Mouse (Mus musculus) midbrain, embryonic 10.5 days (tissue): ENCODE measurements around the gene Gmip. TPM values are rescaled to one million over a fixed set of nuclear protein-coding genes. Genes with fewer than 3 reads are reported as not detected.

Source experiments
- DNase-seq: peaks from one replicate; pipeline ENCODE4 v3.0.0-alpha.2; 2017; ENCODE audit warnings: low spot score
- H3K27ac ChIP-seq: fragments of 300-500 bp; sonication (generic); replicated peaks from 2 replicates; pipeline ENCODE4 v1.5.1; 2016; ENCODE audit warnings: mild to moderate bottlenecking
- H3K27me3 ChIP-seq: fragments of 300-500 bp; sonication (generic); 2 replicates; pipeline ENCODE4 v1.6.1; 2016; ENCODE audit warnings: low read depth, mild to moderate bottlenecking; ENCODE audit not compliant: poor library complexity, severe bottlenecking
- H3K36me3 ChIP-seq: fragments of 300-500 bp; sonication (generic); 2 replicates; pipeline ENCODE4 v1.6.1; 2016; ENCODE audit warnings: mild to moderate bottlenecking, moderate library complexity
- H3K4me1 ChIP-seq: fragments of 300-500 bp; sonication (generic); 2 replicates; pipeline ENCODE4 v1.6.1; 2016
- H3K4me3 ChIP-seq: fragments of 300-500 bp; sonication (generic); 2 replicates; pipeline ENCODE4 v1.5.1; 2016; ENCODE audit warnings: mild to moderate bottlenecking, moderate library complexity
- H3K9me3 ChIP-seq: fragments of 300-500 bp; sonication (generic); replicated peaks from 2 replicates; pipeline ENCODE4 v1.6.1; 2016; ENCODE audit warnings: mild to moderate bottlenecking
- WGBS: fragments of 180-500 bp; shearing (Covaris S2); methylation state at CpG from one replicate; pipeline ENCODE4 v1.1.7; 2016; 5-methylcytosine and 5-hydroxymethylcytosine counted together
- polyA plus RNA-seq: library from polyadenylated mRNA; unstranded; fragments of >200 nt; fragmentation: Nextera tagmentation; extraction: Ambion mirVana; gene quantifications from 2 replicates; pipeline ENCODE4 v1.2.1, GENCODE M21; 2016

Gene Gmip
- polyA plus RNA-seq, 1 experiment from 2014 or later = 7.7 TPM

DNA sequence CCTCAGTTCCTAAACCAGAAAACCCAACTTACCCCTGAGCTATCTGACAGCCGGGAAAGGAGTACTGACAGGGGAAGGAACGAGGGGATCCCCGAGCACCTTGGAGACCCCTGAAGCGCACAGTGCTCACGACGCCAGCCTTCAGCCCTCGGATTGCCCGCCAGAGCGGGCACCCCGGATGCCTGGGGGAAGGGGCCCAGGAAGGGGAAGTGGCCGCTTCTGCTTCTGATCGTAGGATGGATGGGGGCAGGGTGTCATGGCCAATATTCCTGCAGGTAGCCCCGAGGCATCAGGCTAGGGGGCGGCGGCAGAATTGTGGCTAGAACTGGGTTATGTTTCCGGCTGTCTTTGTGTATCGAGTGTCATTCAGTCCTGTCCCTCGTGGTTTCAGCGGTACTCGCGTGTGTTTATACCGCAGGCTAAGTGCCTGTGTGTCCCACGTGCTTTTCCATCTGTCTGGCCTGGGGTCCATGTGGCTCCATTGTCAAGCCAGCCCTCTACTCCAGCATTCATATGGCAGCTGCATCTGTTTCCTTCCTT is 455 bp downstream of the Gmip start:
- H3K27me3 ChIP-seq = no peaks in the 10 kb centered on the region
- peak overlapping the region; percentile 69 for H3K27ac ChIP-seq
- peaks cover 17% of the 10 kb centered on the region for H3K4me1 ChIP-seq
- DNase-seq = peak; percentile 24
- peaks cover 60% of the 10 kb centered on the region for H3K36me3 ChIP-seq
- H3K4me3 ChIP-seq = peak overlapping the region; percentile 65
- WGBS = 4% methylated on average over 23 of the region's 23 CpGs
- no peaks in the 10 kb centered on the region for H3K9me3 ChIP-seq

DNA sequence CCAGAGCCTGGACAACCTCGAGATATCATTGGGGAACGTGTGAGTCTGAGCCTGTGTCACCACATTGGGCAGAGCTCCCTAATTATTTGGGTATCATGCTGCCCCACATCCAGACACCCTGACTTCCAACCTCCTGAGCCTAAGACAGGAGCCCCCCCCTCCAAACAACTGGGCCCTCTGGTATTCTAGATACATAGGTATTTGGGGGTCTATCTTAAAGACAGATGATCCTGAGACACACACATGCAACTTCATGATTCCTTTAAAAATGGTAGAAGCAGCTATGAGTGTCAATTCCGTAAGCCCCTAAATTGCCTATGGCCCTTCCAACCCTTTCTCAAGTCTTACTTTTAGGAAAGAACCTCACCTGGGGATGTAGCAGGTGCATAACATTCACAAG is 1.3 kb downstream of the Gmip start:
- H3K4me3 ChIP-seq = no peak overlapping the region
- H3K27me3 ChIP-seq = no peaks in the 10 kb centered on the region
- no peak overlapping the region for H3K27ac ChIP-seq
- DNase-seq = no peak
- no peaks in the 10 kb centered on the region for H3K9me3 ChIP-seq
- H3K4me1 ChIP-seq = peaks cover 17% of the 10 kb centered on the region
- H3K36me3 ChIP-seq = peaks cover 61% of the 10 kb centered on the region
- WGBS = 67% methylated on average over 3 of the region's 3 CpGs

DNA sequence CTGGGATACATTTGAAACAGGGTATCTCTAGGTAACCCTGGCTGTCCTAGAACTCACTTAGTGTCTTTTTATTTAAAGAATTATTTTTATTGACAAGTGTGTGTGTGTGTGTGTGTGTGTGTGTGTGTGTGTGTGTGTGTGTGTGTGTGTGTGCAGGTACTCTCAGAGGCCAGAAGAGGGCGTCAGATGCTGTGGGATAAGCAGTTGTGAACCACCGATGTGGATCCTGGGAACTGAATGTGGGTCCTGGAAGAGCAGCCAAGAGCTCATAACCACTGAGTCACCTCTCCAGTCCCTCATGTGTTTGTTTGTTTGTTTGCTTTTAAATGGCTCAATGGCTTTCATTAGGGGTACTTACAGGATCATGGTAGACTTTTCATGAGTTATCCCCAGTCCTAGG is 6.4 kb downstream of the Gmip start:
- Histone ChIP-seq H3K9me3 (no peaks in the 10 kb centered on the region), H3K4me3 (no peak overlapping the region), H3K36me3 (peaks cover 63% of the 10 kb centered on the region), H3K4me1 (peaks cover 9% of the 10 kb centered on the region; the same call in 1 of the 2 replicates), H3K27ac (no peak overlapping the region), H3K27me3 (peaks cover 5% of the 10 kb centered on the region)
- DNase-seq = no peak
- WGBS = 87% methylated on average over 2 of the region's 2 CpGs

DNA sequence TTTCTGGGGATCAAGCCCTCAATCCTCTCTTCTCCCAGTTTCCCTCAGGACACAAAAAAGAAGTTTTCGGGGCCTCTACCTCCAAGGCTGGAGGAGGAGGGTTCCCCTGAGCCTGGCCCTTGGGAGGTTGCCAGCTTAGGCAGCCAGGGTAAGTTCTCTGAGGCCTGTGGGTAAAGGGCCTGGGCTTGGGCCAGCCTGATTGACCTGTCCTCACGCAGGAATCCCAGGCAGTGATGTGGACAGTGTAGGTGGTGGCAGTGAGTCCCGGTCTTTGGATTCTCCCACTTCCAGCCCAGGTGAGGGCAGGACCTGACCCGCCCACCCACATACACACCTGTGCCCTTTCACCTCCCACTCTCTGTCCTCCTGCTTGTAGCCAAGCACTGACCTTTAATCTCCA is 6.9 kb downstream of the Gmip start:
- Histone ChIP-seq H3K9me3 (no peaks in the 10 kb centered on the region), H3K27ac (no peak overlapping the region), H3K4me1 (peaks cover 9% of the 10 kb centered on the region; the same call in 1 of the 2 replicates), H3K36me3 (peaks cover 65% of the 10 kb centered on the region), H3K27me3 (peaks cover 10% of the 10 kb centered on the region), H3K4me3 (no peak overlapping the region)
- no peak for DNase-seq
- 95% methylated on average over 4 of the region's 4 CpGs for WGBS

DNA sequence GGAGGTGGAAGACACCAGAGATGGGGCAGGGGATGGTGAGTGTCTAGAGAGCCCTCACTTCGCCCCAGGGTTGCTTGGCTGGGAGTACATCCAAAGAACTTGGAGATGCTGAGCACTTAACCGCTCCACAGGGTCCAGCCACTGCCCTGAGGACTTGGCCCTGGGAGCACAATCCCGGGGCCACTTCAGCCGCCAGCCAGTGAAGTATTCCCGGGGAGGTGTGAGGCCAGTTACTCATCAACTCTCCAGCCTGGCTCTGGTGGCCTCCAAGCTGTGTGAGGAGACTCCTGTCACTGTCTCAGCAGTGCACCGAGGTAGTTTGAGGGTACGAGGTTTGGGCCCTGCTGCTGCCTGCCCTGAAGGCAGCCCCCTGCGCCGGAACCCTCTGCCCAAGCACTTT is 12.0 kb downstream of the Gmip start:
- 83% methylated on average over 9 of the region's 9 CpGs for WGBS
- no peak overlapping the region for H3K27ac ChIP-seq
- no peaks in the 10 kb centered on the region for H3K9me3 ChIP-seq
- peaks cover 56% of the 10 kb centered on the region for H3K36me3 ChIP-seq
- peaks cover 33% of the 10 kb centered on the region for H3K27me3 ChIP-seq
- no peak for DNase-seq
- H3K4me3 ChIP-seq = no peak overlapping the region
- peaks cover 51% of the 10 kb centered on the region for H3K4me1 ChIP-seq

DNA sequence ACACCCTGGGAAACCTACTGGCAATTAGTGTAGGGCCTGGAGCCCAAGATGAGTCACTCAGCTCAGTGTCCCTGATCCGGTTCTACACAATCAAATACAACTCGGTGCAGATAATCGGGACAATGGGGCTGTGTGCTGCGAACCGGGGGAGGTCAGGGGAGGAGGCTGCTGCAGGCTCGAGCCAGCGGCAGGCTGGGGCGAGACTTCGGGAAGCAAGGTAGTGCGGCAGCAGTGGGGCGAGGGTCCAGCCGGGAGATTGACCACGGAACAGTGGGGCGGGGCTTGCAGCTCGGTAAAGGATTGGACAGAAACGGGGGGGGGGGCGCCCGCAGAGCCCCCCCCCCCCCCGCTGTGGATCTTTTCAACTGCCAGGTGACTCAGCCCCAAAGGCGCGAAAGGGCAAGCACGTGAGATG is 13.5 kb downstream of the Gmip start:
- DNase-seq = peak; percentile 75
- WGBS = under 1% methylated on average over 16 of the region's 22 CpGs
- Histone ChIP-seq H3K4me3 (peak overlapping the region; percentile 71), H3K4me1 (peaks cover 44% of the 10 kb centered on the region), H3K9me3 (no peaks in the 10 kb centered on the region), H3K27me3 (peaks cover 33% of the 10 kb centered on the region), H3K36me3 (peaks cover 55% of the 10 kb centered on the region), H3K27ac (peak overlapping the region; percentile 88)

DNA sequence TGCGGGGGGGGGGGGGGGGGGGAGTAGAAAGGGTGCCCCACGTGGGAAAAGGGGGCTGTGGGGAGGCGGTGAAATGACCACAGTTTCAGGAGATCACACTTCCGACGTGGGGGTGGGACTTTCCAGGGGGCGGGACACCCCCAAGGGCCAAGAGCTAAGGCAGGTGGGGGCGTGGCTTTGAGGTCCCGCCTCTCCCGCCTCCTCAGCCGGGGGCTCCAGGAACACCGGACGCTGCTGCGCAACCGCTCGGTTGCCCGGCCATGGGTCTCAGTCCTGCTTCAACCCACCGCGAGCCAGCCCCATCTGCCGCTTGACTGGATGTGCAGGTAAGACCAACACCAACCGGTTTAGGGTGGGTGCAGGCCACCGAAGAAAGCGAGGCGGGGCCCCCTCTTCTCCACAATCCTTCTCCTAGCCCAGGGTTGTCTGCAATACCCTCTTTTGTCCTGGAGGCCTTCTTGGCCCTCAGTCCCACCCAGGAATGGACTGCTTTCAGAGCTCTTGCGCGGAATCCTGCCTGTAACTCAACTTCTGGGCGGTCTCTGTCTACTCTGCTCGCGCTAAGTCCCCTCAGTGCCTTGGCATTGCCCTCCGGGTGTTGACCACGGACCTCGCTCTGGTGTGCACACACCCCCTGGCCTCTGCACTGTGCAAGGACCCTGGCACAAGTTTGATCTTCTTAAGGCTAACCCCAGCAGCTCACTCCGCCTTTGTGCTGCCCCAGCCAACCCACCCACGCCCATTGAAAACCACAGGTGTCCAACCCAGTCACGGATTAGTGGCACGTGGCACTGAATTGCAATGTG is 14.1 kb downstream of the Gmip start, which contains the start of gene Lpar2:
Lpar2 (plus strand) TSS at position 44 of the 806 bp plus-strand sequence.
- H3K4me1 ChIP-seq = peaks cover 44% of the 10 kb centered on the region
- peak within 1 kb of the TSS; percentile 71 for H3K4me3 ChIP-seq
- peak; percentile 80 for DNase-seq
- H3K27me3 ChIP-seq = peaks cover 33% of the 10 kb centered on the region
- peak within 1 kb of the TSS; percentile 88 for H3K27ac ChIP-seq
- under 1% methylated on average over 32 of the region's 35 CpGs for WGBS
- no peaks in the 10 kb centered on the region for H3K9me3 ChIP-seq
- H3K36me3 ChIP-seq = peaks cover 55% of the 10 kb centered on the region

DNA sequence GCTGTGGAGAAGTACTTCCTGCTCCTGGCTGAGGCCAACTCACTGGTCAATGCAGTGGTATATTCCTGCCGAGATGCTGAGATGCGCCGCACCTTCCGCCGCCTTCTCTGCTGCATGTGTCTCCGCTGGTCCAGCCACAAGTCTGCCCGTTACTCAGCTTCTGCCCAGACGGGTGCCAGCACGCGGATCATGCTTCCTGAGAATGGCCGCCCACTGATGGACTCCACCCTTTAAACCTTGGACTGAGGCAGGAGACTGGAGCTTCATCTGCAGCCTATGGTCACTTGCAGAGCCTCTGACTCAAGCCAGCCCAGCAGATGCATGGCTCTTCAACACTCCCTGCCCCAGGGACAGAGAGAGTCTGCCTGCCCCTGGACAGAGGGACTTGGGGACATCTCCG is 17.9 kb downstream of the Gmip start:
- 94% methylated on average over 12 of the region's 12 CpGs for WGBS
- no peaks in the 10 kb centered on the region for H3K9me3 ChIP-seq
- peaks cover 44% of the 10 kb centered on the region for H3K4me1 ChIP-seq
- peaks cover 62% of the 10 kb centered on the region for H3K36me3 ChIP-seq
- H3K27me3 ChIP-seq = peaks cover 14% of the 10 kb centered on the region
- no peak overlapping the region for H3K27ac ChIP-seq
- no peak for DNase-seq
- no peak overlapping the region for H3K4me3 ChIP-seq

DNA sequence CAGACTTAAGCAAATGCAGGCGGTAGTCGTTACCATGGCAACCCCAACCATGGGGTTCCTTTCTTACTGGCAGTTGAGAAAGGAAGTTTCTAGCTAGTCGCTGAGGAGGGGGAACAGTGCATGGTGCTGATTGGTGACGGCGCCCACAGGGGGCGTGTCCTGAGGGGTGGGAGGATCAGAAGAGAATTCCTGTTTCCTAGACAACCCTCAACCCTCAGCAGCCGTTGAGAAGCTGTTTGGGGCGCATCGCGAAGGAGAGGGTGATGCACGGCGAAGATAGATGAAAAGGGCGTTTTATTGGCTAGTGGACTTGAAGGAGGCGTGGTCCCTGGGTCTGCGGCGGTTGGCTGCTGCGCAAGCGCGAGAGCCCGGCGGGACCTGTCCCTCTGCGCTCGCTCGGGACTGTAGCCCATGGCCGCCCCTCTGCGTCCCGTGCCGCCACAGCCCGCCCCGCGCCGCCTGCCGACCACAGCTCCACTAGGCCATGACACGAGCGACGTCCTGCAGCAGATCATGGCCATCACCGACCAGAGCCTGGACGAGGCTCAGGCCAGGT is 23.9 kb downstream of the Gmip start, which contains the start of gene Pbx4:
Pbx4 (plus strand) TSS at position 194 of the 556 bp plus-strand sequence.
- H3K4me1 ChIP-seq = peaks cover 25% of the 10 kb centered on the region
- H3K9me3 ChIP-seq = no peaks in the 10 kb centered on the region
- H3K36me3 ChIP-seq = peaks cover 37% of the 10 kb centered on the region
- peak within 1 kb of the TSS; percentile 92 for H3K27ac ChIP-seq
- WGBS = 1% methylated on average over 38 of the region's 38 CpGs
- no peaks in the 10 kb centered on the region for H3K27me3 ChIP-seq
- DNase-seq = peak; percentile 97
- H3K4me3 ChIP-seq = peak within 1 kb of the TSS; percentile 74

DNA sequence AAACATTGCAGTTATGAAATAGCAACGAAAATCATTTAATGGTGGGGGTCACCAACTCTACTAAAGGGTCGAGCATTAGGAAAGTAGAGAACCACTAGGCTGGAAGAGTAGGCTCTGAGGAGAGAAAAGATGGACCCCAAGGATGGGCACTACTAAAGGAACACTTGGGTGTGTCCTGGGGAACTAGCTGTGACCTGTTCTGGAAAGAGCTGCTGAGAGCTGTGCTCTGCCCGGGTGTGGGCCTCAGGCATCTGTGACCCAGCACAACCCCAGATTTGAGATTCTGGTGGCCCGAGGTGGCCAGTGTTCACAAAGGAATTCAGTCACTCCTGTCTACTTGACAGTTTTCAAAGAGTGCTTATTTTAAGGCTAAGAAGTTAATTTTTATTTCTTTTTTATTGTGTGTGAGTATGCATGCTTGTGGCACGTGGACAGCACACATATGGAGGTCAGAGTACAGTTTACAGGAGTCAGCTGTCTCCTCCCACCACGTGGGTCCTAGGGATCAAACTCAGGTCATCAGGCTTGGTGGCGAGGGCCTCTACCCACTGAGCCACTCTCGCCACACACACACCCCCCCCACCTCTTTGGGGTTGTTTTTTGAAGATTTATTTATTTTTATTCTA is 28.7 kb downstream of the Gmip start:
- no peak for DNase-seq
- no peak overlapping the region for H3K27ac ChIP-seq
- no peaks in the 10 kb centered on the region for H3K9me3 ChIP-seq
- H3K4me1 ChIP-seq = peaks cover 16% of the 10 kb centered on the region
- no peaks in the 10 kb centered on the region for H3K27me3 ChIP-seq
- peaks cover 49% of the 10 kb centered on the region for H3K36me3 ChIP-seq
- 84% methylated on average over 8 of the region's 8 CpGs for WGBS
- no peak overlapping the region for H3K4me3 ChIP-seq

DNA sequence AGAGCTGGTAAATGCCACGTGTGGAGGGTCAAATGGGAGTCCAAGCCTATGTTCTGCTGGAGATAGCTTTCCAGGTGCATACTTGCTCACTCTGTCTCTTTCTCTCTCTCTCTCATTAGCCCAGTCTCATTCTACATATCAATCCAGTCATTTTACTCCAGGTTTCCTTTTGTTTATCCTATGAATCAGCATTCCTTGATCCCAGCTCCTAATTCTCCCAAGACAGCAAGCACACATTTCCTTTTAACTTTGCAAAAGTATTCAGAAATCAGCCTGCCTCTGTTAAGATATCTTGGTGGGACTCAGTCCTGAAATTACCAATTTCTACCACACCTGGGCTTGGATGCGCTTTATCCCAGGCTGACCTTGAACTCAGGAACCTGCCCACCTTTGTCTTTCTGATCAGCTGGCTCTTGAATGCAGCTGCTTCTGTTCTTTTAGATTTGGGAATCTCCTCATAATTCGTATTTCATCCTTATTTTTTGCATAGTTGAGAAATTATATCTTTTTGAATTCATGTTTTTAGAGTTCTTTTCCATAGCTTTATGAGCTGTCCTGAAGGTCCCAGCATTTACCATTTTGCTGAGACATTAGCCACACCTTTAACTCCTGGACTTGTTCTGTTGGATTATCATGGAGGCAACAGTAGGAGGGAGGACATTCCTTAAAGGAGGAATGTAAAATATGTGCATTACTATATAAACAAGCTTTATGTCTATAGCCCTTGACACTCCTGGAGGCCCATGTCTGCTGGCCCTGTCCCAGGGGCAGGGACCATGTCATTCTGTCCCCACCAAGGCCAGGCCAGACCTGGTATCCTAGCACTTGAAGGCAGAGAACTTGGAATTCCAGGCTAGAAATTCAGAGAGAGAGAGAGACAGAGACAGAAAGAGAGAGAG is 38.9 kb downstream of the Gmip start:
- H3K4me1 ChIP-seq = no peaks in the 10 kb centered on the region
- DNase-seq = no peak
- no peak overlapping the region for H3K27ac ChIP-seq
- H3K4me3 ChIP-seq = no peak overlapping the region
- H3K9me3 ChIP-seq = 0 out of 2 replicates have a peak, but pooled peaks cover 3% of the 10 kb centered on the region
- H3K36me3 ChIP-seq = peaks cover 35% of the 10 kb centered on the region
- H3K27me3 ChIP-seq = no peaks in the 10 kb centered on the region
- WGBS = 83% methylated on average over 3 of the region's 3 CpGs

DNA sequence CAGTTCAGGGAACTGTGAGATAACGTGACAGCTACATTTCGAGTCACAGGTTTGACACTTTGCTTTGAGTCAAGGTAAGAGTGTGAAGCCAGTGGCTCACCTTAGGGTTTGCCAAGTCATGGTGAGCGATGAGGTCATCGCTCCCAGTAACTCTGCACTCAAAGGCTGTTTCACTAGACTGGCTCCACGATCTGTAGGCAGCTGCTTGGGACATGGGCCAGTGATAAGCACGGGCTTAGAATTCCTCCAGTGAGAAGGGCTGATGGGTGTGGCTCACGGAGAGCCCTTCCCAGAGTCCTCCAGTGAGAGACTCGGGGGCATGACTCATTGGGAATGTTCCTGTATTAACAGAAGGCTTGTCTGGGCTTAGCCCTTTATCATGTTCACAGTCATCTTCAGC is 40.5 kb downstream of the Gmip start:
- H3K36me3 ChIP-seq = peaks cover 44% of the 10 kb centered on the region
- H3K4me3 ChIP-seq = no peak overlapping the region
- WGBS = 89% methylated on average over 8 of the region's 8 CpGs
- DNase-seq = no peak
- no peak overlapping the region for H3K27ac ChIP-seq
- H3K27me3 ChIP-seq = no peaks in the 10 kb centered on the region
- H3K4me1 ChIP-seq = no peaks in the 10 kb centered on the region
- H3K9me3 ChIP-seq = 0 out of 2 replicates have a peak, but pooled peaks cover 3% of the 10 kb centered on the region
